Mouse (Mus musculus): ENCODE results near the gene Pde1a.

Gene Pde1a

DNA sequence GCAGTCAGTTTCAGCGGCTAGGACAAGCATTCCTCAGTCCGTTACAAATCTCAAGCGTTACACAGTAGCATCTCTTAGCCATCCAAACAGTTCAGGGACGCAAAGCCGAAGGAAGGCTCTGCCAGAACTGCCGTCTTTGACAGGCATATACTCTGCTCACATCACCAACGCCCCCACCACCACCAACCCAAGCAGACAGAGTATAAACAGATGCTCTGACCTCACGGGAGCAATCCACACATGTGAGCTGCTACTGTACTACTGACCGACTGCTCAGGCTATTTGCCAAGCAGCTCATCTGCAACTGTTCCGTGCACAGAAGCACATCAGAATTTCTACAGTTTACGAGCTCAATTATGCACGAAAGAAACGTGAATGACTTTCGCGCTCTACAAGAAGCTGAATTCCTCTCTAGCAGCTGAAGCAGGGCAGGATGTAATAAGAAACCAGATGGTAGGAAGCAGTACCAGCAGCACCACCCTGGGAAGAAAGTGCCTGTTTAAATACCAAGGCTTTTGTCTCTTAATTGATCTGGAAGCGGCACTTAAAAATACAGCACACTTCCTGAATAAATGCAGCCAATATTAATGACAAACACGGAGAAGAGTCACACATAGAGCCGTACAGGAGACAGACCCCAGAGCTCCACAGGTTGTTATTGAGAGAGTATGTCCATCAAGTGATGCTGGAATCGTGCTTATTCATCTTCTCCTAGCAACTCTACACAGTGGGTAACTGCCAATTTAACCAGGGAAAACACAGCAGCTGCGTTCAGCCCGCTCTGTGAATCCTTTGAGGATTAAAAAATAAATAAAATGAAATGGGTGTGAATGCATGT, at the start of gene Pde1a:
Pde1a (minus strand) TSS at position 598 of the 838 bp plus-strand sequence.
- DNase-seq (ENCODE audit: low read depth, low spot score): no peak

DNA sequence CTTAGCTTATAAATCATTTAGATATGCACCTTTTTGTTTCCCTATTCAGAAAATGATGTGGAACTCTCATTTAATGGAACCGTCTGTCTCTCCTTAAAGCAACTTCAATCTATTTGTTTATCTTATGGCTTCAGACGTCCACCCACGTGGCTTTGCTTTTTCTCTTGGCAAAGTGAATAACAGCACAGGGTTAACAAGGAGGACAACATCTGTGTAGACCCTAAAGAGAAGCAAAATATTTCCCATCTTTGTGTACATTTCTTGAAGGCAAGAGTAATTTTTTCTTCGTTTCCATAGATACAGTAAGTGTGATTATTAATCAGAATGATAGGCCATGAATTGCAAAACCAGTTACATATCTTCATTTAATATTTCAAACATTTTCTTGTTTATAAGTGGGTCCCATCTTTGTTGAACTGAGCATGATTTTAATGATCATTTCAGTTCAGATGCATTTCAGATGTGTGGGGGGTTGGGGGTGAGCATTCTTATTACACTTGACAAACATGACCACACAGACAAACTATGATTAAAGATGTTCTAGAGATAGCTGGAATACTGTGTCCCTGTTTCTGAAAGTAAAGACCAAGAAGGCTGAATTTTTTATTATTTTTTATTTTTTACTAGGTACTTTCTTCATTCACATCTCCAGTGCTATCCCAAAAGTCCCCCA, 49.5 kb upstream of the Pde1a start:
- no peak for DNase-seq (ENCODE audit: low read depth, low spot score)

DNA sequence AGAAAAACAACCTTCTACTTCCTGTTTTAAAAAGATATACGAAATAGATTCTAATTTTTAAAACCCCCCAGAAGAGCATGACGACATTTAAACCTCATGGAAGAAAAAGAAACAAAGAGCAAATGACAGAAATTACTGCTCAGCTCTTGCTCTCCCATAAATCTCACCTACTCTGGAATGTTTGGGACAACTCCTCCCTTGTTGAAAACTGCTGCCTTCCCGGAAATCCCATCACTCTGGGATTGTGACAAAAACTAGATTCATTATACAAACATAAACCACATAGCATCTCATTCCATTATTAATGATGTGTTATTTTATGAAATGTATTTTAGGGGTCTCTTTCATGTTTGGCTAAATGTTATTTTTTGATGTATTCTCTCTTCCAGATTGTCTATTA, 48.9 kb upstream of the Pde1a start:
- DNase-seq (ENCODE audit: low read depth, low spot score): no peak

DNA sequence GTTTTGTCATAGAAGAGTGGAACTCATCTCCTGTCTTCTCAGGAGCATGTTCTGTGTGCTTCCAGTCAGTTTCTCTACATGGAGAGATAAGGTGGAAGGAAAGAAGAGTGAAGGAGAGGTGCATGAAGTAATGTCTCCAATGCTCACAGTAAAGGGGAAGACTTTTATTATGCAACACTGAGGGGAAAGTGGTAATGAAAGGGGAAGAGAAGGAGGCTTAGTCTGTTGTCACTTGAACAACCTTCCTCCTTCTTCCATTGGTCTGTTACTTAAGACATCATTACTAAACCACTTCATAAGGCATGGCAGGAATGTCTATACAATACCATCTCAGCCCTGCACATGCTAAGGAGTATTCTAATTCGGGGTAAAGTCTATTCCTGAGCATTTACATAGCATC, 38.8 kb upstream of the Pde1a start:
- no peak for DNase-seq (ENCODE audit: low read depth, low spot score)

DNA sequence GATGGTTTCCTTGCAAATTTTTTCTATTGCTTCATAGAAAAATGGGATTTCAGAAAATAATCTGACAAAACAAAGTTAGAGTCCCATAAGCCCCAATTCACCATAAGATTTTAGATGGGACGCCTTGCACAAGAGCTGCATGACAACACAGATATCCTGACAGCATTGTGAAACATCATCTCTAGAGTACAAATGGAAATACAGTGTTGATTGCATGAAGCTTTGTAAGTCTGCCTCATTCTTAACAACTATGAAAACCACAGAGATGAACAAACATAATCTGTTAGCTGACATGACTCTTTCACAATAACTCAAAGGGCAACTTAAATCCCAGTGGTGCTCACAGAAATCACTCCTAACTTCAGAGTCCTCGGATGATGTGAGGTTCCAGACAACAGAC, 29.5 kb upstream of the Pde1a start:
- DNase-seq (ENCODE audit: low read depth, low spot score): no peak

DNA sequence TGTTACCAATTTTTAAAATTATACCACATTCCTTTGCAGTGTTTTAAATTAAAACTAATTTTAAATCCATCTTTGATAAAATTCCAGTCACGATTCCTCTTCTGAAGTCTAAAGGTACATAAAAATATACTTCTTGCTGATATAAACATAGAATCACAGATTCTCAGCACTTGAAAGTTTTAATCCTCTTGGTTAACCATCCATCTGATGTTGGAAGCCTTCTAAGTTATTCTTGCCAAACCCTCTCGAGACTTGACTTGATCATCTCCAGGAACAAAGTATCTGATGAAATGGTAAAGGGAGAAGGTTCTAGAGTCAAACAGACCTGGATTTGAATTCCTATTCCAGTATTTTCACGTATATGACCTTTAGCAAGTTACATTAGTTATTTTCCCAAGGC, 28.9 kb upstream of the Pde1a start:
- no peak for DNase-seq (ENCODE audit: low read depth, low spot score)

DNA sequence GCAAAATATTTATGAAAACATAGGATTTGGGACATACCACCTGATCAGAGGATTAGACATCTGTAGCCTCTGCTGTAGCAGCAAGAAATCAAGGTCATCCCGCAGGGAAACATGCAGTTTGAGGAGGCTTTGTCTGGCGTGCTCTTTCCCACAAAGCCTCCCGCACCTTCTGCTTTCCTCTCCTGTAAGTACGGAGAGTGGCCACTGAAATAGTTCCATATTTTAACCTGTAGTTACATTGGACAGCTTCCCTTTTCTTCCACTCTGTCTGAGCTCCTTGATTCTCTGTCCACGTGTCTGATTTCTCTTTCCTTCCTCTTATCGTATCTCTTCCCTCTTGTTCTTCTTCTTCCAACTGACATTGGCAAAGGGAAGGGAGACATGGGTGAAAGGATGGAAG, 20.8 kb upstream of the Pde1a start:
- DNase-seq (ENCODE audit: low read depth, low spot score): no peak

DNA sequence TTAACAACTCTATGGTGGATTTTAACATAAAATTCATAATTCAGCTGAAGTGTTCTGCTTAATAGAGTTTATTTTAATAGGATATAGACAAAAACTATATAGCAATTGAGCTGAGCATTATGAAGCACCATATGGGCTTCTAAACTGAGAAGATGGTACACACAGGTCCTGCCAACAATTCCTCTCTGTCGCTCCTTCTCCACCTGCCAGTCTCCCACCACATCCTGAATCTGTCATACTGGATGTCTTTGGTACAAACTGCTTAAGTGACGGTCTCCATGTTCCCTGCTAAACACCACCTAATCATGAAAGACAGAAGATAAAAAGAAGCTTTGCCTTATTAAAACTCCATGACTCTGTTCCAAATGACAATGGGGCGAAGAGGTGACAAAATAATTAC, 20.1 kb upstream of the Pde1a start:
- no peak for DNase-seq (ENCODE audit: low read depth, low spot score)

DNA sequence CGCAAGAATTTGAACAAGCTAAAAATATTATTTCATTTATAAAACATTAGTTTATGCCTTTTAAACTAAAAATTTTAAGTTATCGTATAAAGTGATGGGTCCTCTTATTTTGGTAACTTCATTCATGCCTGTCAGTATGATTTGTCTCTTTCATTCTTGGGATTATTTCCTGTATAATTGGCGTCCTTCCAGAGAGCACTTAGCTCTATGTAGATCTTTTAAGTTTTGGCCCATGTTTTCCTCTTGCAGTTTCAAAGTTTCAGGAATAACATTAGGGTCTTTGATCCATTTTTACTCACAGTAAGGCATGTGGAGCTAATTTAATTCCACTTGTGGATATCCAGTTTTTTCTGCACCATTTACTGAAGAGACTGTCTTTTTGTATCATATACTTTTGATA, 5.8 kb upstream of the Pde1a start:
- no peak for DNase-seq (ENCODE audit: low read depth, low spot score)

DNA sequence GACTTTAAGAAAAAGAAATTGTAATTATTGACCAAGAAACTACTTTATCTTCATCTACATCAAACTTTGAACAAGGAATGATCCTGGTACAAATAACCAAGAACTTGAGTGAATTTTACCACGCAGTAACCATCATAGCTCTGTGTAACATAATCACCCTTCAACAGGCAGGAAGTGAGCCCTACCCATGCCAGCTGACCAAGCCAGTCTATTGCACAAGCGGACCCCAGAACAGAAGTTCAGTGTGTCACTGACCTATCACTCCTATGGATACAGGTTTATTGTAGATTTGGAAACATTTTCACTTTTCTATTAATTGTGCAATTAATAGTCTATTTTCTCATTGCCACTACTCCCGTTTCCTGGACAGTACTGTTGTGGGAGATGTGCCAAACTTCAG, 3.4 kb upstream of the Pde1a start:
- no peak for DNase-seq (ENCODE audit: low read depth, low spot score)

DNA sequence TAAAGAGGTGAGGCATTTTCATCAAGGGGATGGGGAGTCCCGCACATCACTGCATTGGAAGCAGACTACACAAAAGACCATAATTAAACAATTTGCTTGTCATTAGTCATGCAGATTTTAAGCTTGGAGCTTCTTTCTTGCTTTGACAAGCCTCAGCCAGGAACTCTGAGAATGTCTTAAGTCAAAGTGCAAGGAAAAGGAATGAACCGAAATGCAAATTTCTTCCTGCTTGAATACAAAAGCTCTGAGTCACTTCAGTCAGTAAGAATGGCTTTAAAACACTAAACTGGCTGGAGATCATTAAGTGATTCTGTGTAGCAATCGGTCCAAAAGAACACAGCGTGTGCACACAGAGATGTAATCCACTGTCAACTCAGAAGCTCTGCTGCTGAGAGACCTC, 2.6 kb downstream of the Pde1a start:
- DNase-seq (ENCODE audit: low read depth, low spot score): no peak

DNA sequence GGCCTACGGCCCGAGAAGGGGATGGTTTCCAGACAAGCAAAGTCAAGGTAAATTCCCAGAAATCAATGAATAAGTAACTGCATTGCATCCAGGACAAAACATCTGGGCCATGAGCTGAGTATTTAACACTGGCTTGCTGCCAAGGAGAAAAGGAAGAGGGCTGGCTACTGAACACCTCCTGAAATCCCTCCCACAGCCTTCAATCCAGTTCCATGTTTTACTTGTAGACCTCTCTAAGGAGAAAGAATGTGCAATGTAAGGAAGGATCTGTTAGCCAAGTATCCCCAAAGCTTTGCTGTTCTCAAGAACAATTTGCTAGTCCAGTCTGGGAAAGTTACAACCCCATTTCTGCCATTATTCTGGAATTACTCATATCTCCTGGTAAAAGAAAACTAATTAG, 42.4 kb downstream of the Pde1a start:
- DNase-seq (ENCODE audit: low read depth, low spot score): no peak

DNA sequence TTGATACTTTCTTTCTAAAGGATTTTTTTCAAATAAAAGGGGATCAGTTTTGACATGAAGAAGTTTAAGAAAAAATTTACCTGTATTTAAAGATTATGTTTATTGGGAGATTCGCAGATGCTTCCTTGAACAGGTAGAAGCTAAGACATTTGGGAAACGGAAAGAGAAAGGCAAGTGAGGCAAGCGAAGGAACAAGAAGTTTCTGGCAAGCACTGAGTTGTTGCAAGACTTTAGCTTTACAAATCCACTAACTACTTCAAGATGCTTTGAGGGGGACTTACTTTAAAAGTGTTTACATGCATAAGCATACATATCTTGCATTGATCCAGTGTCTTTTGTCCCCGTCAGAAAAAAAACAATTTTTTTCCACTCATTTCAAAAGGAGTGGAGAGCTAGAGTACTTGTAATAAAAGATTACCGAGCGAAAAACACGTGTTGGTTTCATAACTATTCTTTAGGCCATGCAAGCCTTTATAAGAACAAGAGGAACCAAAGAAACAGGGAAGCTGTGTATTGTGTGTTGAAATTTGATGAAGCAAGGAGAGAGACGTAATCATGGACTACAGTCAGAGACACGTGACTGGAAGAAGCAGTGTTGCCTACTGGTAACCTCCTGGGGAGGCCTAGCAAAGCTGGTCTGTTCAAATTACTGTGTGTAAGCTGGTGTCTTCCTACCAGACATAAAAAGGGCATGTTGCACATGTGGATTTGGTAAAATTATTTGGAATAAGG, 49.0 kb downstream of the Pde1a start:
- DNase-seq (ENCODE audit: low read depth, low spot score): no peak

DNA sequence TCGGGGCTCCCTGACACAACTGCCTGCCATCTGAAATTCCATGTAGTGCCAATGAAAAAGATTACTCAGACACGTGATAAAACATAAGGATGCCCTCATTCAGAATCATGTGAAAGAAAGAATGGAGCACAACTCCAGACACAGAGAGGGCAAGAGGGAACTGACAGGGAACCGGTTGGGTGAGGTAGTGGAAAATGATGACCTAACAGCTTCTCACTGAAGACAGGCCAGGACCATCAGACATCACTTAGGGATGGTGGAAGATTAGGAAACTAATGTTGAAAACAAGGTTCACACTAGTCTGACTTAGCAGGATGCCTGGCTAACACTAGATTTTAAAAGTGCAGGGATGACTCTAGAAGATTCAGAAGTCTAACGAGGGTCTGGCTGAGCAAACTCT, 49.6 kb downstream of the Pde1a start:
- no peak for DNase-seq (ENCODE audit: low read depth, low spot score)

DNA sequence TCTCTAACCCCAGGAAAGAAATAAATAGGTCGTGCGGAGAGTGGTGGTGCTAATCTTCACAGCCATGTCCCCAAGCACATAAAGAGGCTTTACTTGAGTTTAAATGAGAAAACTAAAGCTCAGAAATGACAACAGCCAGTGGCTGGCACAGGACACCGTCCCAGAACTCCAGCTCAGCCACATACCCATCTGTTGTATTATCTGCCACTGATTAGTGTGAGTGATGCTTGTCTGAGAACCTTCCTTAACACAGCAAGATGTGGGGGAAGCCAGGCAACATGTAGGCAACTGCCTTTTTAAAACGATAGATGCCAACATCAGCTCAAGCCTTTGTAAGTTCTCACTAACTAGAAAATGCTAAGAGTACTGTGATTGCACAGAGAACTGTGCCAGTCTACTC, 52.9 kb downstream of the Pde1a start:
- no peak for DNase-seq (ENCODE audit: low read depth, low spot score)

DNA sequence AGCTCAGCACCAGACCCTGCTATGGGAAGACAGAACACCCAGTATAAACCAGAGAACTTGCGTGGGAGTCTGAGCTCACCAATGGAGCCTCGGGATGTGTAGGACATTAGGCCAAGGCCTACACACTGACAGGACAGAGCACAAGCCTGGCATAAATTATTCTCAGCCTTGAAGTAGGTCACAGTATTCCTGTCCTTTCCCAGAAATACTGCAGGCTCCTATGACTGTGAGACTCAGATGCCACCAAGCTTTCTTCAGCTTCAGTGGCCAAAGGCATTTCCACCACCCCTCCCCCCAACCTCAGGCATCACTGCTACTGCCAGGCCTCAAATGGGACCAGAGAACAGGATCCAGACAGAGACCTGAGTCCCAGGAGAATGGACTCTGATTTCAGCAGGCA, 54.7 kb downstream of the Pde1a start:
- DNase-seq (ENCODE audit: low read depth, low spot score): no peak

DNA sequence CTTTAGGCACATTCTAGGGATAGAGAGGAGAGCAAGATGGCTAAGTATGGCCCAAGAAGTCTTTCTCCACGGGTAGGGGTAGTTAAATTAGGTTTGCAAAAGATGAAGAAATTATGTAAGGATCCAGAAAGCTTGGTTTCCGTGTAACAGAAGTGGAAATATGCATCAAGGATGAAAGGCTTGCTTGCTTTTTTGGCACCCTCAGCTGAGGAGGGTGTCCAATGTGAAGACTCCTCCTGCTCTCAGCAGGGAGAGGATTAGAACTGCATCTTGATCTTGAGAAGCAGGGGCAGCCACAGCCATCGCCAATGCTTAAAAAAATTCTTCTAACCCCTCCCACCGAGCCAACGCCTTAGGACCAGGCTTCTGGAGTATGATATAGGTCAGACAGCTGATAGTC, 55.2 kb downstream of the Pde1a start:
- no peak for DNase-seq (ENCODE audit: low read depth, low spot score)

DNA sequence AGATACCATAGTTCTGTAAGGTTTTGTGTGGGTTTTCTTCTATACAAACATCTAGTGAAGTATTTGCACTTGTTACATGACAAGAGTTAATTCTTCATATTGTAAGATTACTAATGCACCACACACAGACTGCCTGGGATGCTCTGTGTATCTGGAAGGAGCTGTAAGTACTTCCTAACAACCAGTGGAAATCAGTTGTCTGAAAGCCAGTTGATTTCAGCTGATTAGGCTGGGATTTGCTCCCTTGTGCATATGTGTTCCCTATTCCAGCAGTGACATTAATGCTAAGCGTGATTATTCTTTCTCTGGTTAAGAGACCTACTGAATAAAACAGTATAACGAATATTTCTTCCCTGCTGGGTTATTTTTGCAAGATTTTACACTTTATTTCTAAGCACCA, 55.8 kb downstream of the Pde1a start:
- DNase-seq (ENCODE audit: low read depth, low spot score): no peak

DNA sequence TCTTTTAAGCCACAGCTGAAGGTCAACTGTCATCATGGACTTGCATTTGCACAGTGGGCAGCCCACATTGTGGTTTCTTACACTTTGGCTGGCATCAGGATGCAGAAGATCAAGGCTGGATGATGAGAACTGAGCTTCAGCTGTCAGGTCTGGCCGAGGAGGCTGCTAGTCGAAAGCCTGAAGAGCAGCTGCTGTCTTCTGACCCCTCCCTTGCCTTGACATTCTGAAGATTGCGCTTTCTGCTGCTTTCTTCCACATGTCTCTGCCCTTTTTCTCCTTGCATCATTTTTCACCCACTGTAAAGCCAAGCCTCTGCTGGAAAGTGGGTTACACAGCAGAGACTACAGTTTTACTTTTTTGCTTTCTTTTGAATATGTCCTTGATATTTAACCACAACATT, 59.5 kb downstream of the Pde1a start:
- no peak for DNase-seq (ENCODE audit: low read depth, low spot score)

DNA sequence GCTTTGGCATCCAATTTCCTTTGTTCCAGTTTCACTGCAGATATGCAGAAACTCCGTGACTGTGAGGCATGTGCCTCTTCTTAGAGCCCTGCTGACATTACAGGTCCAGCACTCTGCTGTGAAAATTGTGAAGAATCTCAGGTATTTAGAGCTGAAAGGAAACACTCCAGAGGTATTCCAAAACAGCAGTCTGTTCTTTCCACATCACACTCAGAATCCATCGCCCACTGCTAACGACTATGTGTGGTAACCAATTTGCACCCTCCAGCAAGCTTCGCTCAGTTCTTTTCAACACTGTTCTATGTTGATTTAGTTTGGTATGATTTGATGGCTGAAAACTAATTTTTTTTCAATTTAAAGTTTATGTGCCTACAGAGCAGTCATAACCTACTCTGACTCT, 62.8 kb downstream of the Pde1a start:
- no peak for DNase-seq (ENCODE audit: low read depth, low spot score)

DNA sequence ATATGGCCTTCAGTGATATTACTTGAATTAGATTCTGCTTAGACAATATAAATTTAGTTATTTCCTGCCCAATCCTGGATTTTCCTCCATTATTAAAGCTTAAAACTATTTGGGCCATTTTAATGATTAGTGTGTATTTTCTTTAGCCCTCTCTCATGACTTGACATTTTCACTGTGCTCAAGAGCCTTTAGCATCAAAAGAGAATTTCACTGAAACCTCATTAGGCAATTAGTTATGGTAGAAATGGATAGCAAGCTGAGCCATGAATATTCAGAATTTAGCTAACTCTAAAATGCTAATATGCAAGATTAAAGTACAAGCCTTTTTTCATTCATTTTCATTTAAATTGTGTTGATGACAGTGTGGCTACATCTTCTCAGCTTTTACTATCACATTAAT, 73.2 kb downstream of the Pde1a start:
- DNase-seq (ENCODE audit: low read depth, low spot score): no peak

DNA sequence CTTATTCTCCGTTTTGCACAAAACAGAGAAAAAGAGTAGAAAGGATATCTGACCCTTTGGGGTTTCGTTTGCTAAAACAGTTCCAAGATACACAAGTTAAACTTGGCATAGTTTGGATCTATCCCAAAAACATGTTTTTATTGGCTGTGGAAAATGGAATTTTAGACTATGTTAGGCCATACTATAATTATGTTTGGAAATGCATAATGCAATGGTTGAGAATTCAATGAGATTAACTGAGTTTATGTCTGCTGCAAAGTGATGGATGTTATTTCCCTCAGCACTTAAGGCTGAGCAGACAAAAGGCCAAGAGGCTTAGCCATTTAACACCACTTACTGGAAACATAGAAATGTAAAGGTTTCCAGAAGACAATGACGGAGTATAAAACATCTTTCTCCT, 75.2 kb downstream of the Pde1a start:
- DNase-seq (ENCODE audit: low read depth, low spot score): no peak
